Mouse (Mus musculus): Measurements from ENCODE around the gene Ccl22. TPM values are rescaled to one million over a fixed set of nuclear protein-coding genes. Genes with fewer than 3 reads are reported as not detected.

Ccl22 gene
- polyA plus RNA-seq (2015; fragmentation: Nextera tagmentation; extraction: Ambion mirVana), result 0.10 TPM in 1 of 2 replicates, not detected in the other

DNA sequence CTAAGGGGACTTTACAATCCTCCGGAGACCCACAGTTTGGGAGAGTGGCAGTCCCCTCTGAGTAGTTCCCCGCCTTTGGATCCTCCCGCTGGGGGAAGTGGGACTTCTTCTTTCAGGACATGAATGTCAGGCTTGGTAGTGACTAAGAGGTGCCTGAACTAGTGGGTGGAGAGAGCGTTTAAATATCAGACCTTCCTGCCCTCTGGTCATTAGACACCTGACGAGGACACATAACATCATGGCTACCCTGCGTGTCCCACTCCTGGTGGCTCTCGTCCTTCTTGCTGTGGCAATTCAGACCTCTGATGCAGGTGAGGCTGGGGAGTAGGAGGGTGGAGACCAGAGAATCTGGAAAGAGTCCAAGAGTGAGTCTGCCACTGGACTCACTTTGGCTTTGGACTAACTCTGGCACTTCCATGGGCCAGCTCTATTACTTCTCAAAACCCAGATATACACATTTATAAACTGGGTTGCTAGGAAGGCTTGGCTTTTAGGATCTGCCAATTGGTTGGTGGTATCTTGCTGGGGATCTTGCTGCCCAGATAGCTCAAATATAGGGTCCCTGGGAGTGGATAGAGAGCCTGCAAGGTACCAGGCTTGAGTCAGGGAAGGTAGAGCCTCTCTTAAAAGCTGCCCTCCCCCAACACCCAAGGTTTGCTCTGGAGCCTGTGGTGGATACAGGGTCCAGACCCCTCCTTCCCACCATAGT, at the start of gene Ccl22:
TSS of gene Ccl22 (plus strand) at position 115 of the 709 bp plus-strand sequence.
- H3K36me3 ChIP-seq, result no peaks in the 10 kb centered on the region
- 92% methylated on average over 7 of the region's 7 CpGs for WGBS

DNA sequence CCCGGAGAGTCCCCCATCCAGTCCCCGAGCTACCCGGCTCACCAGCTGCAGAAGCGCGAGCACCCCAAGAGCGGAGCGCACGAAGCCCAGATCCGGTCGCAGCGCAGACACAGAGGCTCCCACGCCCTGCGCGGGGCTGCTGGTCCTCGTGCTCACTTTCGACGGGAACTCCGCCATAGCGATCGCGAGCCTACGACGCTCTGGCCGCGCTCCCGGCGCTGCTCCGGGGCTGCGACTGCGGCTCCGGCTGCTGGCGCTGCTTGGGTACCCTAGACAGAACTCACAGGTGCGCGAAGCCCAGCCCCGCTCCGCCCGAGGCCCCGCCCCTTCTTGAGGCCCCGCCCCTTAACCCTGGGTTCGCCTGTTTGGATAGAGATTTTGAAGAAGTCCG, 49.4 kb upstream of the Ccl22 start, which contains the start of gene Pllp:
TSS of gene Pllp (minus strand) at position 285 of the 391 bp plus-strand sequence.
- H3K9me3 ChIP-seq (replicated peaks), result no peaks in the 10 kb centered on the region
- peaks cover 59% of the 10 kb centered on the region for H3K27me3 ChIP-seq (replicated peaks)
- no peaks in the 10 kb centered on the region for H3K36me3 ChIP-seq
- H3K4me1 ChIP-seq, result peaks cover 25% of the 10 kb centered on the region
- 0 out of 2 replicates have a peak within 1 kb of the TSS, but pooled peaks have one; percentile 5 for H3K9ac ChIP-seq (replicated peaks)
- peak within 1 kb of the TSS; percentile 61 for H3K4me2 ChIP-seq
- no peak within 1 kb of the TSS for H3K27ac ChIP-seq (replicated peaks)
- WGBS, result under 1% methylated on average over 41 of the region's 41 CpGs
- ATAC-seq (ENCODE audit: low FRiP score), result peak; percentile 80
- H3K4me3 ChIP-seq (replicated peaks), result peak within 1 kb of the TSS; percentile 45

More for the DNA sequence above, at the start of gene Ccl22:
- Histone ChIP-seq H3K27me3 (replicated peaks) (no peaks in the 10 kb centered on the region), H3K4me1 (no peaks in the 10 kb centered on the region), H3K4me2 (no peak within 1 kb of the TSS), H3K27ac (replicated peaks) (no peak within 1 kb of the TSS), H3K9ac (replicated peaks) (no peak within 1 kb of the TSS), H3K4me3 (replicated peaks) (no peak within 1 kb of the TSS), H3K9me3 (replicated peaks) (no peaks in the 10 kb centered on the region)
- no peak for ATAC-seq (ENCODE audit: low FRiP score)

DNA sequence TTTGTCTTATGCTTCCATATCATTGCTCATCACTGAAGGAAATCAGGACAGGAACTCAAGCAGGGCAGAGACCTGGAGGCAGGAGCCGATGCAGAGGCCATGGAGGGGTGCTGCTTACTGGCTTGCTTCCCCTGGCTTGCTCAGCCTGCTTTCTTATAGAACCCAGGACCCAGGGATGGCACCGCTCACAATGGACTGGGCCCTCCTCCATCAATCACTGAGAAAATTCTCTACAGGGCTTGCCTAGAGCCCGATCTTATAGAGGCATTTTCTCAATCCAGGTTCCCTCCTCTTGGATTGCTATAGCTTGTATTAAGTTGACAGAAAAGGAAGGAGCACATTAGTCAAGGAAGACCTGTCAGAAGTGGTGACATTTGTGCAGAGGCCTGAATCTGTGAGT, 48.8 kb upstream of the Ccl22 start:
- Histone ChIP-seq H3K9ac (replicated peaks) (no peak overlapping the region), H3K27ac (replicated peaks) (no peak overlapping the region), H3K36me3 (no peaks in the 10 kb centered on the region), H3K4me1 (peaks cover 25% of the 10 kb centered on the region), H3K4me2 (peak overlapping the region; percentile 61), H3K4me3 (replicated peaks) (peak overlapping the region; percentile 45), H3K9me3 (replicated peaks) (no peaks in the 10 kb centered on the region), H3K27me3 (replicated peaks) (peaks cover 59% of the 10 kb centered on the region)
- WGBS, result 43% methylated on average over 3 of the region's 3 CpGs
- ATAC-seq (ENCODE audit: low FRiP score), result no peak

- no peak for ATAC-seq (ENCODE audit: low FRiP score)
- Histone ChIP-seq H3K36me3 (no peaks in the 10 kb centered on the region), H3K27me3 (replicated peaks) (peaks cover 51% of the 10 kb centered on the region), H3K4me2 (no peak overlapping the region), H3K9ac (replicated peaks) (no peak overlapping the region), H3K9me3 (replicated peaks) (no peaks in the 10 kb centered on the region), H3K27ac (replicated peaks) (no peak overlapping the region), H3K4me3 (replicated peaks) (no peak overlapping the region), H3K4me1 (peaks cover 25% of the 10 kb centered on the region)
- WGBS, result 84% methylated on average over 6 of the region's 6 CpGs
Observed at GRCm38 (mm10) chr8:94697956-94698355, 47.4 kb upstream of the Ccl22 start.

DNA sequence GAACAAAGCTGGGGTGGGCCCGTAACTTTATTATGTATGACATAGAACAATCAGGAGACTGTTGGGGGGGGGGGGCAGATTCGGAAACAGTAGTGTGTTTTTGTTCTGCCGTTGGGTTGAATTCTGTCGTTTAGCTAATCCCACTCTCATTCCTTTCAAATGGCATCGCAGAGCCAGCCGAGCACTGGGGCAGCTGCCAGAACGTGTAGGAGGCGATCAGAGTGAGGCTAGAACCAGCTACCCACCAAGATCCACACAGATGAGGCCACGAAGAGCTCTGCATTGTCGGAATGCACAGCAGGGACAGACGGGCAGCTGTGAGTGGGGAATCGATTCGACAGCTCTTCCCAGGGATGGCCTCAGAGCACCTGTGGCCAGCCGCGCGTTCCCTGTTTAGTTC, 46.0 kb upstream of the Ccl22 start:
- H3K4me1 ChIP-seq, result peaks cover 21% of the 10 kb centered on the region
- no peaks in the 10 kb centered on the region for H3K36me3 ChIP-seq
- H3K4me3 ChIP-seq (replicated peaks), result no peak overlapping the region
- no peak overlapping the region for H3K9ac ChIP-seq (replicated peaks)
- WGBS, result 67% methylated on average over 16 of the region's 16 CpGs
- H3K27ac ChIP-seq (replicated peaks), result no peak overlapping the region
- no peak overlapping the region for H3K4me2 ChIP-seq
- no peak for ATAC-seq (ENCODE audit: low FRiP score)
- no peaks in the 10 kb centered on the region for H3K9me3 ChIP-seq (replicated peaks)
- H3K27me3 ChIP-seq (replicated peaks), result peaks cover 37% of the 10 kb centered on the region

DNA sequence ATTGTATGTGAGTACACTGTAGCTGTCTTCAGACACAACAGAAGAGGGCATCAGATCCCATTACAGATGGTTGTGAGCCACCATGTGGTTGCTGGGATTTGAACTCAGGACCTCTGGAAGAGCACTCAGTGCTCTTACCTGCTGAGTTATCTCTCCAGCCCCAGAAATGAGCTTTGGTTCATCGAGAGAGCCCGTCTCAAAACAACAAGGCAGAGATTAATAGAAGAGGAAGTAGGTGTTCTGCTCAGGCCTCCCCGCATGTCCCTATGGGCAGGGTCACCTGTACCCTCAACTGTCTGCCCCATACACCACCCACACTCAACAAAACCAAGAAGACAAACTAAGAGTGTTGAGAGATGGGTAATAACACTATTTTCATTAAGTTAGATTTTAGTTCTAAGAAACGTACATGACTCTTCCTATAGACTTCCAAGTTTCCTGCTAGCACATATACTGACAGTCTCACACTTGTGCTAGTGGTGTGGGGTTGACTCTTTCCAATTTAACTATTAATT, 44.9 kb upstream of the Ccl22 start:
- Histone ChIP-seq H3K4me1 (peaks cover 11% of the 10 kb centered on the region), H3K4me3 (replicated peaks) (no peak overlapping the region), H3K27me3 (replicated peaks) (peaks cover 27% of the 10 kb centered on the region), H3K9me3 (replicated peaks) (no peaks in the 10 kb centered on the region), H3K4me2 (no peak overlapping the region), H3K27ac (replicated peaks) (no peak overlapping the region), H3K9ac (replicated peaks) (no peak overlapping the region), H3K36me3 (no peaks in the 10 kb centered on the region)
- no peak for ATAC-seq (ENCODE audit: low FRiP score)
- 88% methylated on average over 4 of the region's 4 CpGs for WGBS

- Histone ChIP-seq H3K9ac (replicated peaks) (no peak overlapping the region), H3K27me3 (replicated peaks) (peaks cover 11% of the 10 kb centered on the region), H3K36me3 (no peaks in the 10 kb centered on the region), H3K4me2 (peak overlapping the region; percentile 54), H3K9me3 (replicated peaks) (no peaks in the 10 kb centered on the region), H3K27ac (replicated peaks) (peak overlapping the region; percentile 83; the same call in 1 of the 2 replicates), H3K4me3 (replicated peaks) (peak overlapping the region; percentile 47; the same call in 1 of the 2 replicates), H3K4me1 (0 out of 2 replicates have a peak, but pooled peaks cover 3% of the 10 kb centered on the region)
- ATAC-seq (ENCODE audit: low FRiP score), result no peak
- 67% methylated on average over 3 of the region's 3 CpGs for WGBS
Observed at GRCm38 (mm10) chr8:94702156-94702555, 43.2 kb upstream of the Ccl22 start.

DNA sequence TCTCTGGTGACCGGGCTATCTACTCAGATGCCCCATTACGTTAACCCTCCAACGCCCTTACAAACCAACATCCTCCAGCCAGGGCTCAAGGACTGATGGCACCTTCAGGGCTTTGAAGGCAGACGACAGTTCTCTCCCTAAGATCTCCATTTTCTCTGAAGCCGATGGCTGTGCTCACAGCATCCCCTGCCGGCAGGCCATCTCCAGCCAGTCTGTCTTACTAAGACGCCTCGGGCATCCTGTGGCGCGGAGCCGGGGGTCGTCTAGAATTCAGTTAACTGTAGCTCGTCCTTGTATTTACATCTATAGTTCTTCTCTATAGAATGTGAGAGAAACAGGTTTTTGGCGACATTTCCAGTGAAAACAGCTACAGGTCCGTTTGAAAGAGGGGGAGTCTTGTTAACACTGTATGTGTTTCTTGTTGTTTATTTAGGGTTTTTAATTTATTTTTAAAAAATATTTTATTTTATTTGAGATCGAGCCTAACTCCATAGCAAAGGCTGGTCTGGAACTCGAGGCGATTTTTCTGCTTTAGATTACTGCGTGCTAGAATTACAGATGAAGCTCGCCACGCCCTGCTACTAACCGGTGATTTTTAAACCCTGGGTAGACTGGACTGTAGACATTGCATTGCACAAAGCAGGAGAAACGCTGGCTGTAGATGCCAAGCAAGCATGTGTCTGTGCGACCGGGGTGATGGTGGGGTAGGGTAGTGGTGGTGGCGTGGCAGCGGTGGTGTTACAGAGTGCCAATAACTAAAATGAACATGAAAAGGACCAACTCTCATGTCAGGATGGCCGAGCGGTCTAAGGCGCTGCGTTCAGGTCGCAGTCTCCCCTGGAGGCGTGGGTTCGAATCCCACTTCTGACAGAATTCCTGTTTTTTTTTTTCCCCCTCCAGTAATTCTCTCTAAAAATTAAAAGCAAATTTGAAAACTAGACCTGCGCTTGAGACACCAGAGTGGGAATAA, 42.3 kb upstream of the Ccl22 start:
- WGBS, result under 1% methylated on average over 35 of the region's 35 CpGs
- H3K27ac ChIP-seq (replicated peaks), result peak overlapping the region; percentile 83
- H3K4me3 ChIP-seq (replicated peaks), result peak overlapping the region; percentile 47
- H3K36me3 ChIP-seq, result no peaks in the 10 kb centered on the region
- peaks cover 4% of the 10 kb centered on the region for H3K27me3 ChIP-seq (replicated peaks)
- peak overlapping the region; percentile 54 for H3K4me2 ChIP-seq
- H3K4me1 ChIP-seq, result 0 out of 2 replicates have a peak, but pooled peaks cover 3% of the 10 kb centered on the region
- no peaks in the 10 kb centered on the region for H3K9me3 ChIP-seq (replicated peaks)
- peak overlapping the region; percentile 35 for H3K9ac ChIP-seq (replicated peaks)
- peak; percentile 90 for ATAC-seq (ENCODE audit: low FRiP score)

DNA sequence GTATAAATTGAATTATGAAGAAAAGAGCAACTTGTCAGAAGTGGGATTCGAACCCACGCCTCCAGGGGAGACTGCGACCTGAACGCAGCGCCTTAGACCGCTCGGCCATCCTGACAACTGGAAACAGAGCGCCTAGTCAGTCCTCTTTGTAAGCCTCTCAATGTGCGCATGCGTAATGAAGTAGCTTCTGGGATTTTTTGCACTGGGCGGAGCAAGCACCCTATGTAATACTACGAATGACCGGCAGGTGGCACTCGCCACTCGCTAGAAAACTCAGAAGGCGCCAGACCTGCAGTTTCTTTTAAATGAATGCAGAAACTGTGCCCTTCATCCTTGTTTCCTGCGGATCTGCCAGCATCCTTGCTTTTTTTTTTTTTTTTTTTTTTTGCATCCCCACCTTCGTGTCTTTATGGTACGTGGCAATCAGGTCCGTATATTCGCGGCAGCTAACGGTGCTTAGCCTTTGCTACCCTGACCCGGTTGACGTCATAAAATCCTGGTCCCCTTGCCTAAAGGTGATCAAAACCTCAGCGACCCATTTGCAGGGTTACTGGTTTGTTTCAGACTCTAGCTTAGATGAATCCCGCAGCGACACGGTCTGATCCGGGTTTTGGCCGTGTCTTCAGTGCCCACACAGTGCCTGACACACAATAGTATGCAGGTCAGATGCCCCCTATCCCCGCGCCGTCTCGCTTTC, 41.3 kb upstream of the Ccl22 start:
- H3K4me3 ChIP-seq (replicated peaks), result peak overlapping the region; percentile 49
- no peaks in the 10 kb centered on the region for H3K27me3 ChIP-seq (replicated peaks)
- no peaks in the 10 kb centered on the region for H3K36me3 ChIP-seq
- peak overlapping the region; percentile 60 for H3K4me2 ChIP-seq
- peak overlapping the region; percentile 83 for H3K27ac ChIP-seq (replicated peaks)
- peak; percentile 92 for ATAC-seq (ENCODE audit: low FRiP score)
- H3K4me1 ChIP-seq, result 0 out of 2 replicates have a peak, but pooled peaks cover 3% of the 10 kb centered on the region
- no peaks in the 10 kb centered on the region for H3K9me3 ChIP-seq (replicated peaks)
- H3K9ac ChIP-seq (replicated peaks), result peak overlapping the region; percentile 58
- under 1% methylated on average over 35 of the region's 35 CpGs for WGBS

GRCm38 (mm10) chr8:94704669-94704984, 40.8 kb upstream of the Ccl22 start:
- peak overlapping the region; percentile 49 for H3K4me3 ChIP-seq (replicated peaks)
- peak overlapping the region; percentile 60 for H3K4me2 ChIP-seq
- H3K27ac ChIP-seq (replicated peaks), result peak overlapping the region; percentile 83
- 0 out of 2 replicates have a peak, but pooled peaks cover 3% of the 10 kb centered on the region for H3K4me1 ChIP-seq
- WGBS, result 13% methylated on average over 9 of the region's 9 CpGs
- ATAC-seq (ENCODE audit: low FRiP score), result no peak
- H3K9ac ChIP-seq (replicated peaks), result peak overlapping the region; percentile 58
- no peaks in the 10 kb centered on the region for H3K36me3 ChIP-seq
- H3K9me3 ChIP-seq (replicated peaks), result no peaks in the 10 kb centered on the region
- H3K27me3 ChIP-seq (replicated peaks), result no peaks in the 10 kb centered on the region

Measured in neural tube, embryonic 15.5 days (tissue).